Mouse (Mus musculus) gastrocnemius, postnatal 4 days (tissue): ENCODE results near the gene Camkmt. TPM values are rescaled to one million over a fixed set of nuclear protein-coding genes. Genes with fewer than 3 reads are reported as not detected.

Source experiments
- DNase-seq, 2 experiments: peaks; one replicate each; pipeline ENCODE4 v3.0.0; 2021 to 2022; ENCODE audit warnings: low spot score in 2 of 2, mixed read lengths in 2 of 2
- total RNA-seq, 2 experiments: library from RNA; stranded (reverse); gene quantifications; 2 replicates each; pipeline ENCODE4 v1.2.3; 2021

Gene Camkmt
- total RNA-seq, 2 experiments from 2014 or later, result 4.8 to 5.2 TPM

GRCm38 (mm10) chr17:85361006-85361405 lies 270.7 kb downstream of the Camkmt start:
- no peak for DNase-seq

GRCm38 (mm10) chr17:85367319-85367718 lies 277.0 kb downstream of the Camkmt start:
- DNase-seq, result no peak

GRCm38 (mm10) chr17:85368776-85369175 lies 278.4 kb downstream of the Camkmt start:
- DNase-seq, result no peak

GRCm38 (mm10) chr17:85372076-85372475 lies 281.7 kb downstream of the Camkmt start:
- DNase-seq, result no peak

- no peak for DNase-seq
These were observed 282.2 kb downstream of the Camkmt start for GRCm38 (mm10) chr17:85372523-85372922.

GRCm38 (mm10) chr17:85374100-85374833 lies 283.9 kb downstream of the Camkmt start:
- no peak for DNase-seq

- no peak for DNase-seq
These were observed 284.5 kb downstream of the Camkmt start for GRCm38 (mm10) chr17:85374834-85375176.

- no peak for DNase-seq
These were observed 285.2 kb downstream of the Camkmt start for GRCm38 (mm10) chr17:85375523-85375922.

GRCm38 (mm10) chr17:85377496-85377895 lies 287.1 kb downstream of the Camkmt start:
- DNase-seq, result no peak

GRCm38 (mm10) chr17:85379101-85379500 lies 288.7 kb downstream of the Camkmt start:
- DNase-seq, result no peak

GRCm38 (mm10) chr17:85381578-85382223 lies 291.3 kb downstream of the Camkmt start:
- no peak for DNase-seq

- no peak for DNase-seq
These were observed 292.0 kb downstream of the Camkmt start for GRCm38 (mm10) chr17:85382344-85382743.

GRCm38 (mm10) chr17:85382906-85383305 lies 292.6 kb downstream of the Camkmt start:
- no peak for DNase-seq

GRCm38 (mm10) chr17:85393091-85393890 lies 302.9 kb downstream of the Camkmt start:
- no peak for DNase-seq

GRCm38 (mm10) chr17:85393891-85394321 lies 303.6 kb downstream of the Camkmt start:
- no peak for DNase-seq

GRCm38 (mm10) chr17:85395502-85395901 lies 305.1 kb downstream of the Camkmt start:
- DNase-seq, result no peak

GRCm38 (mm10) chr17:85400751-85401150 lies 310.4 kb downstream of the Camkmt start:
- no peak for DNase-seq

- DNase-seq, result no peak
These were observed 314.8 kb downstream of the Camkmt start for GRCm38 (mm10) chr17:85405161-85405560.

GRCm38 (mm10) chr17:85406195-85406594 lies 315.8 kb downstream of the Camkmt start:
- no peak for DNase-seq

GRCm38 (mm10) chr17:85428831-85429230 lies 338.5 kb downstream of the Camkmt start:
- no peak for DNase-seq

- DNase-seq, result no peak
These were observed 342.6 kb downstream of the Camkmt start for GRCm38 (mm10) chr17:85432923-85433322.

GRCm38 (mm10) chr17:85443036-85443435 lies 352.7 kb downstream of the Camkmt start:
- no peak for DNase-seq
